Mouse (Mus musculus) embryonic facial prominence, embryonic 10.5 days (tissue): ENCODE measurements at regions not wholly inside any gene's neighbourhood (a gene's known extent, or its start where the extent isn't known, plus 50 kb on each side); places are given as distances from the start of the nearest gene placed in this dataset.

ENCODE experiments used
- DNase-seq: peaks from one replicate; pipeline ENCODE4 v3.0.0-alpha.2; 2017; ENCODE audit warnings: low spot score
- H3K27ac ChIP-seq: fragments of 300-500 bp; sonication (generic); replicated peaks from 2 replicates; pipeline ENCODE4 v1.5.1; 2016; ENCODE audit warnings: mild to moderate bottlenecking
- H3K27me3 ChIP-seq: fragments of 300-500 bp; sonication (generic); replicated peaks from 2 replicates; pipeline ENCODE4 v1.6.1; 2016; ENCODE audit warnings: low read depth, mild to moderate bottlenecking; ENCODE audit not compliant: poor library complexity, severe bottlenecking
- H3K36me3 ChIP-seq: fragments of 300-500 bp; sonication (generic); replicated peaks from 2 replicates; pipeline ENCODE4 v1.6.1; 2016; ENCODE audit warnings: mild to moderate bottlenecking, moderate library complexity
- H3K4me1 ChIP-seq: fragments of 300-500 bp; sonication (generic); 2 replicates; pipeline ENCODE4 v1.6.1; 2016
- H3K4me3 ChIP-seq: fragments of 300-500 bp; sonication (generic); 2 replicates; pipeline ENCODE4 v1.5.1; 2016; ENCODE audit warnings: mild to moderate bottlenecking, moderate library complexity
- H3K9me3 ChIP-seq: fragments of 300-500 bp; sonication (generic); 2 replicates; pipeline ENCODE4 v1.6.1; 2016; ENCODE audit warnings: mild to moderate bottlenecking
- WGBS: fragments of 180-500 bp; shearing (Covaris S2); methylation state at CpG from one replicate; pipeline ENCODE4 v1.1.7; 2016; 5-methylcytosine and 5-hydroxymethylcytosine counted together

DNA sequence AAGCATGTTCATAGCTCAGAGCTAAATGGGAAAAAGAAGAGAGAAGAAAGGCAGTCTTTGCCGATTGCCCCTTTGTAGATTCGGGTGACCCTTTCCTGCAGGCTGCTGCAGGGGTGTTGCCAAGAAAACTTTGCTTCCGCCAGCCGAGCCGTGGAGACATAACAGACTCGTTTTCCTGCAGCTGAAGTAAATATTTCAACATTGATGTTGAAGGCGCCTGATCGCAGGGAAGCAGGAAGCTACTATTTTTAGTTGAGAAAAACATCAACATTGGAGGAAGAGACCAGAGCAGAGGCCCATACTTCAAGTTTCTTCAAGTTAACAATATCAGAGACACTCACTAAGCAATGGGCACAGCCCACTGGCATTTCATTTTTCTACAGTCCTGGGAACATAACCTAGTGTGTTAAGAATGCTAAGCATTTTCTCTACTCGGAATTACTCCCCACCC lies 211.9 kb downstream of the Gm10260 start:
- WGBS = 28% methylated on average over 9 of the region's 9 CpGs
- peak; percentile 42 for DNase-seq
- peak overlapping the region; percentile 76 for H3K27ac ChIP-seq

DNA sequence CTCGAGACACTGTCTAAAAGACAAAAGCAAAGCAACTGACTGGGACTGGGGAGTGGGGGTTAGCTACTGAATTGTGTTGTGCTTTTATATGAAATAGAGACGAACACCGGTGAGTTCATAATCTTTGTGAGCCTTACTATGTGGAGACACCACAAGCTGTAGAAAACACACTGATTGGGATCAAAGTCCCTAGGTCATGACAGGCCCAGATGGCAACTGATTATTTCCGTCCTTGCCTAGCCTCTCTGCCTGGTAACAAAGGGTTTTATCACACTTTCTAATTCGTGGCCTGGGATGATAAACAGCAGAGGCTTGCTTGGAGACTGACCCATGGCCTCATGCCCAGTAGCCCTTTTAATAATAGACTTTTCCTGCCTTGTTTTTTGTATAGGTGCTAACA lies 213.5 kb downstream of the Gm10260 start:
- DNase-seq = no peak
- Histone ChIP-seq H3K36me3 (no peaks in the 10 kb centered on the region), H3K27ac (0 out of 2 replicates have a peak overlapping the region, but pooled peaks have one; percentile 54), H3K4me1 (peaks cover 27% of the 10 kb centered on the region), H3K27me3 (no peaks in the 10 kb centered on the region), H3K4me3 (no peak overlapping the region), H3K9me3 (no peaks in the 10 kb centered on the region)
- WGBS = 64% methylated on average over 5 of the region's 5 CpGs

More for the DNA sequence above, 211.9 kb downstream of the Gm10260 start:
- Histone ChIP-seq H3K36me3 (no peaks in the 10 kb centered on the region), H3K9me3 (no peaks in the 10 kb centered on the region), H3K4me3 (no peak overlapping the region), H3K4me1 (peaks cover 30% of the 10 kb centered on the region), H3K27me3 (no peaks in the 10 kb centered on the region)

- no peak overlapping the region for H3K27ac ChIP-seq
- WGBS = 81% methylated on average over 9 of the region's 9 CpGs
- H3K36me3 ChIP-seq = no peaks in the 10 kb centered on the region
- H3K9me3 ChIP-seq = no peaks in the 10 kb centered on the region
- H3K27me3 ChIP-seq = no peaks in the 10 kb centered on the region
- peaks cover 27% of the 10 kb centered on the region for H3K4me1 ChIP-seq
- no peak for DNase-seq
- no peak overlapping the region for H3K4me3 ChIP-seq
These were observed 214.4 kb downstream of the Gm10260 start for GRCm38 (mm10) chr13:97545971-97546454.

DNA sequence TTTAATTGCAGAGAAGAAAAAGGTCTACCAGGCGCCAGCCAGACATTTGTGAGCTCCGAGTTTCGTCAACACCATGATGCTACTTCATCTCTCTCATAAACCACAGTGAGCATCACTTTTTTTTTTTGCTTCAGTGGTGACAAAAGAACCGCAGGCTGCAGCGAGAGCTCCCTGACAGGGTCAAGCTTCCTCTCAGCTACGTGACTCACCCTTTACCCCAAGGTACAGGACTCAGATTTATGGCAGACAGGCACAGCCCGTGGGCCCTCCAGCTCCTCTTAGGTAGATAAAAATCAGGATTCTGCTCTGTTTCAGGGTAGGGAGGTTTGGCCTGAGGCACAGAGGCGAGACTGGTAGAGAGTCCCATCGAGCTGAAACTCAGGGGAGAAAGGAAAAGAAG lies 220.7 kb downstream of the Gm10260 start:
- no peak for DNase-seq
- WGBS = 74% methylated on average over 9 of the region's 9 CpGs
- Histone ChIP-seq H3K9me3 (no peaks in the 10 kb centered on the region), H3K36me3 (no peaks in the 10 kb centered on the region), H3K4me3 (no peak overlapping the region), H3K27ac (0 out of 2 replicates have a peak overlapping the region, but pooled peaks have one; percentile 7), H3K27me3 (no peaks in the 10 kb centered on the region), H3K4me1 (peaks cover 2% of the 10 kb centered on the region; the same call in 1 of the 2 replicates)

DNA sequence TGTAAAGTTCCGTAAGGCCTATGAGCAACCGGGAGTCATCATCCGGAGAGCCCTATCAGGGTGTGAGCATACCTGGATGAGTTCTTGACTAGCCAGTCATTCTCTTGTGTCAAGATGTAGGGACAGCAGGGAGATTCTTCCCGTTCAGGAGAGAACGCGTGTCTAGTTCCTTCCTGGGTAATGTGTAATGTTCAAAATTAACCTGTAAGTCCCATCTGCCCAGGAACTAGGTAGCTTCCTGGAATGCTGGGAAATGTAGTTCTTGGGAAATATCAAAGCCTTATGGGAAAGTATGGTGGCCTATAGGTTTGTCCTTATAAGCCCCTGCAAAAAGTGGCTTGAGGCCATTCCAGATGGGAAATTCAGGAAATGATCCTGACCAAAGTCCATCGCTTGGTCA lies 222.0 kb downstream of the Gm10260 start:
- Histone ChIP-seq H3K27me3 (no peaks in the 10 kb centered on the region), H3K9me3 (no peaks in the 10 kb centered on the region), H3K27ac (no peak overlapping the region), H3K36me3 (no peaks in the 10 kb centered on the region), H3K4me3 (no peak overlapping the region), H3K4me1 (peaks cover 2% of the 10 kb centered on the region; the same call in 1 of the 2 replicates)
- WGBS = 92% methylated on average over 7 of the region's 7 CpGs
- DNase-seq = no peak

GRCm38 (mm10) chr13:97537686-97538085 lies 222.7 kb downstream of the Gm10260 start:
- Histone ChIP-seq H3K9me3 (no peaks in the 10 kb centered on the region), H3K4me1 (peaks cover 2% of the 10 kb centered on the region; the same call in 1 of the 2 replicates), H3K27me3 (no peaks in the 10 kb centered on the region), H3K27ac (no peak overlapping the region), H3K36me3 (no peaks in the 10 kb centered on the region), H3K4me3 (no peak overlapping the region)
- 86% methylated on average over 7 of the region's 7 CpGs for WGBS
- DNase-seq = no peak

GRCm38 (mm10) chr13:97537206-97537605 lies 223.2 kb downstream of the Gm10260 start:
- no peak overlapping the region for H3K27ac ChIP-seq
- no peak for DNase-seq
- H3K4me3 ChIP-seq = no peak overlapping the region
- H3K4me1 ChIP-seq = peaks cover 2% of the 10 kb centered on the region; the same call in 1 of the 2 replicates
- H3K9me3 ChIP-seq = no peaks in the 10 kb centered on the region
- no peaks in the 10 kb centered on the region for H3K36me3 ChIP-seq
- no peaks in the 10 kb centered on the region for H3K27me3 ChIP-seq
- WGBS = 90% methylated on average over 11 of the region's 11 CpGs

DNA sequence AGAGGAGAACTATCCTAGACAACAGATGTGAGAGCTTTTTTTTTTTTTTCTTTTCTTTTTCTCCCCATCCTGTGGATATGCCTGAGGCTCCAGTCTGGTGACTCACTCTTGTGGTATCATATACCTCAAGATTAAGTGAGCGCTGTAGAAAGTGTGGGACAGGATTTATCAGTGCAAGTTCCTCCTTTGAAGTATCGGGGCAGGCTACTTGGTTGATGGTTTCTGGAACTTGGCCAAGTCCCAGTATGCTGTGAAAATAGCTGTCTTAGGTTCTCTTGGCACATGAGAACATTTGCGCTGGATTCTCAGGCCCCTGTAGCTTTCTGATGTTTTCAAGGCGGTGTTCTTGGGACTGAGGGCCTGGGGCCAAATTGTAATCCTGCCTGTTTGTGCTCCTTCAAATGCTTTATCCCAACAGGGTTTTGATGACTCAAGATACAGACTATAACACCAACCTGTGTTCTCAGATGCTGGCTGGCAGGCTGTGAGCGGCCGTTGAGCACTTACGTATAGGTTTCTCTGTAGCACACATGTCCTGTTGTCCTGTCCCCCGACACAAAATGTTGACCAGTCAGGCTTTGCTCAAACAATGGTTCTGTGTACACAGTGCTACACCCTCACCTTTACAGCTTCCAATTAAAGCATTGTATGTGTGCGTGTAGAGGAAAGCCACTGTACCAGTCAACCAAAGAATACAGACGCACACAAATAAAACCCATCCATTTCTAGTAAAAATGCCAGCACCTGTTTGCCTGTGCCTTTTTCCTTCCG lies 226.4 kb downstream of the Gm10260 start:
- WGBS = 87% methylated on average over 11 of the region's 11 CpGs
- H3K27ac ChIP-seq = no peak overlapping the region
- no peaks in the 10 kb centered on the region for H3K36me3 ChIP-seq
- no peak for DNase-seq
- H3K4me3 ChIP-seq = no peak overlapping the region
- no peaks in the 10 kb centered on the region for H3K27me3 ChIP-seq
- H3K4me1 ChIP-seq = peaks cover 11% of the 10 kb centered on the region
- H3K9me3 ChIP-seq = no peaks in the 10 kb centered on the region

DNA sequence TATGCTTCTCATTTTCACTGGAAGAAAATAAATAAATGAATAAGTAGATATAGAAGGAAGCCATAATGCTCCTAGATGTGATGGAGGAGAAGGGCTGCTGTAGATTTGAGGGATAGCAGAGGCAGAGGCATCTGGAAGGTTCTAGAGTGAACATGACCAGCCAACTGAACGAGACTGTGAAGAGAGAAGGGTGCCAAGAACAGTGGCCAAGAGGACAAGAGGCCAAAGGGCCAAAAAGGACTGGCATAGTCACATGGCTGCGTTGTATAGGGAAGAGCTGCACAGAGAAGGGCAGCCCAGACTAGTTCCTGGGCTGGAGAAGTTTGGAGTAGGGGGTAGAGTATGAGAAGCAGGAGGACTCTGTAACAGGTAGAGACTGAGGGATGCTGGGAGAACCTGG lies 229.3 kb downstream of the Gm10260 start:
- H3K36me3 ChIP-seq = no peaks in the 10 kb centered on the region
- H3K27ac ChIP-seq = peak overlapping the region; percentile 32; the same call in 1 of the 2 replicates
- 79% methylated on average over 2 of the region's 2 CpGs for WGBS
- 0 out of 2 replicates have a peak, but pooled peaks cover 4% of the 10 kb centered on the region for H3K27me3 ChIP-seq
- H3K9me3 ChIP-seq = no peaks in the 10 kb centered on the region
- H3K4me3 ChIP-seq = no peak overlapping the region
- peaks cover 11% of the 10 kb centered on the region for H3K4me1 ChIP-seq
- no peak for DNase-seq

DNA sequence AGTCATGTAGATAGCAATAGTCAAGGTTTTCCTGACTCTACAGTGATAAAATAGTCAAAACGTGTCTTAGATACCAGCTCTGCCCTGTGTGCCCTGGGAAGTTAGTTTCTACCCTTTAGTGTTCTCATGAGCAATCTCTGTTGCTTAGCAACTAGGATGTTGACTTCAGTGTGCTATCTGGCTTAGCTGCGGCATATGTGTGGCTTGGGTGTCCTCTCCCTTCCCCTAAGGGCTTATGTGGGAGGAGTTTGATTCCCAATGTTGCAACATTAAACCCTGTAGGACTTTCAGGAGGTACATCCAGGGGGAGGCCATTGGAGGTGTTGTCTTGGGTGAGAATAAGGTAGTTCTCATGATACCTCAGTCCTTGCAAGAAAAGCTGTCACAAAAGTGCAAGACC lies 229.9 kb downstream of the Gm10260 start:
- H3K4me3 ChIP-seq = no peak overlapping the region
- no peaks in the 10 kb centered on the region for H3K9me3 ChIP-seq
- no peaks in the 10 kb centered on the region for H3K36me3 ChIP-seq
- WGBS = 50% methylated on average over 2 of the region's 2 CpGs
- H3K27ac ChIP-seq = 0 out of 2 replicates have a peak overlapping the region, but pooled peaks have one; percentile 12
- no peak for DNase-seq
- peaks cover 11% of the 10 kb centered on the region for H3K4me1 ChIP-seq
- H3K27me3 ChIP-seq = 0 out of 2 replicates have a peak, but pooled peaks cover 4% of the 10 kb centered on the region

GRCm38 (mm10) chr13:97527958-97528357 lies 232.5 kb downstream of the Gm10260 start:
- Histone ChIP-seq H3K27ac (no peak overlapping the region), H3K27me3 (0 out of 2 replicates have a peak, but pooled peaks cover 4% of the 10 kb centered on the region), H3K4me3 (no peak overlapping the region), H3K4me1 (peaks cover 29% of the 10 kb centered on the region), H3K9me3 (no peaks in the 10 kb centered on the region), H3K36me3 (no peaks in the 10 kb centered on the region)
- no peak for DNase-seq
- WGBS = 90% methylated on average over 2 of the region's 2 CpGs

DNA sequence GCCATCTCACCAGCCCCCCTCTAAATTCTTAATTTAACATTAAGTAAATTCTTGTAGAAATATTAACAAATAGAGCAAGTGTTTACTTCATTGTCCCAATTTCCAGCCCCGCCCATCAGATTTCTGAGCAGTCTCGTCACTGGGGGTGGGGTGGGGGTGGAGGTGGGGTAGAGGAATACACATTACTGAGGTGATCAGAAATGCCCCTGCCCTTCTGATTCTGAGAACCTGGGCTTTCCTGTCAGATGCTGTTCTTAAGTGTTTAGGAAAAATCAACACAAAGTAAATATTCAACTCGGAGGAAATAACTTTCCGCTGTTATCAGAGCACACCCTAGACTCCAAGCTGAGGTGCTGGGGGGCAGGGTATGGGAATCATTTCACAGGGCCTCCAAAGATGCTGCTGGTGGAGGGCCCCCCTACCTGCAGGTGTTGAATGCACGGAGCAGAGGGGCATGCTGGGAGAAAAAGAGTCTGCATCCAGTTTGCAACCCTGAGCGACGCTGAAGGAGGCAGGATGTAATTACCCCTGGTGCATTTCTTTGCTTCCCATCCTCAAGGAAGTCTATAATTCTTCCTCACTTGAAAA lies 235.5 kb downstream of the Gm10260 start:
- Histone ChIP-seq H3K36me3 (no peaks in the 10 kb centered on the region), H3K4me3 (no peak overlapping the region), H3K4me1 (peaks cover 30% of the 10 kb centered on the region), H3K27ac (no peak overlapping the region), H3K9me3 (no peaks in the 10 kb centered on the region), H3K27me3 (0 out of 2 replicates have a peak, but pooled peaks cover 4% of the 10 kb centered on the region)
- 64% methylated on average over 7 of the region's 7 CpGs for WGBS
- no peak for DNase-seq
